Mouse (Mus musculus) limb, embryonic 11.5 days (tissue): ENCODE data around the gene Adm2. TPM values are rescaled to one million over a fixed set of nuclear protein-coding genes. Genes with fewer than 3 reads are reported as not detected.

ENCODE experiments used
- ATAC-seq: fragments of 200-750 bp; cut with Nextera tagmentation; 2 replicates; pipeline ENCODE4 v1.8.0; 2017; ENCODE audit warnings: low read depth; ENCODE audit not compliant: insufficient number of reproducible peaks, low FRiP score, low TSS enrichment
- DNase-seq: peaks from one replicate; pipeline ENCODE4 v3.0.0-alpha.2; 2015; ENCODE audit warnings: low spot score
- H3K27ac ChIP-seq: fragments of 300-500 bp; sonication (generic); replicated peaks from 2 replicates; pipeline ENCODE4 v1.5.1; 2014; ENCODE audit warnings: low read depth, mild to moderate bottlenecking, low read length
- H3K27me3 ChIP-seq: fragments of 300-500 bp; sonication (generic); 2 replicates; pipeline ENCODE4 v1.6.1; 2014; ENCODE audit warnings: mild to moderate bottlenecking, low read length, mixed read lengths; ENCODE audit not compliant: control insufficient read depth, insufficient read depth
- H3K36me3 ChIP-seq: fragments of 300-500 bp; sonication (generic); 2 replicates; pipeline ENCODE4 v1.6.1; 2014; ENCODE audit warnings: mild to moderate bottlenecking, low read length, moderate library complexity, mixed read lengths; ENCODE audit not compliant: control insufficient read depth, insufficient read depth
- H3K4me1 ChIP-seq: fragments of 300-500 bp; sonication (generic); 2 replicates; pipeline ENCODE4 v1.6.1; 2014; ENCODE audit warnings: low read length, mixed read lengths; ENCODE audit not compliant: control insufficient read depth, insufficient read depth
- H3K4me2 ChIP-seq: fragments of 300-500 bp; sonication (generic); 2 replicates; pipeline ENCODE4 v1.6.1; 2014; ENCODE audit warnings: low read depth, mild to moderate bottlenecking, moderate library complexity; ENCODE audit not compliant: severe bottlenecking
- H3K4me3 ChIP-seq: fragments of 300-500 bp; sonication (generic); 2 replicates; pipeline ENCODE4 v1.5.1; 2014; ENCODE audit warnings: low read depth, low read length
- H3K9ac ChIP-seq: fragments of 300-500 bp; sonication (generic); 2 replicates; pipeline ENCODE4 v1.6.1; 2014; ENCODE audit warnings: mild to moderate bottlenecking, low read length
- H3K9me3 ChIP-seq: fragments of 300-500 bp; sonication (generic); 2 replicates; pipeline ENCODE4 v1.6.1; 2016; ENCODE audit warnings: low read length; ENCODE audit not compliant: control insufficient read depth
- WGBS: fragments of 180-500 bp; shearing (Covaris S2); extraction: QIAGEN DNeasy Blood & Tissue Kit; methylation state at CpG from one replicate; pipeline ENCODE4 v1.1.7; 2014; 5-methylcytosine and 5-hydroxymethylcytosine counted together
- microRNA-seq: library from miRNA; unstranded; fragments of <30 nt; microRNA quantifications from one replicate; pipeline ENCODE4, GENCODE M21; 2016
- polyA plus RNA-seq: library from polyadenylated mRNA; unstranded; fragments of >200 nt; fragmentation: Nextera tagmentation; extraction: Ambion mirVana; gene quantifications from 2 replicates; pipeline ENCODE4 v1.2.1, GENCODE M21; 2014

Adm2 gene
- polyA plus RNA-seq, 1 experiment from 2014 or later, result not detected

GRCm38 (mm10) chr15:89372536-89372935, 50.0 kb downstream of the Adm2 start:
- H3K4me2 ChIP-seq, result peak overlapping the region; percentile 84; the same call in 1 of the 2 replicates
- H3K4me1 ChIP-seq, result peaks cover 14% of the 10 kb centered on the region
- peaks cover 35% of the 10 kb centered on the region for H3K36me3 ChIP-seq
- ATAC-seq (no peak), DNase-seq (no peak)
- H3K9me3 ChIP-seq, result no peaks in the 10 kb centered on the region
- H3K4me3 ChIP-seq, result no peak overlapping the region
- H3K27ac ChIP-seq, result no peak overlapping the region
- no peak overlapping the region for H3K9ac ChIP-seq
- WGBS, result 81% methylated on average over 7 of the region's 7 CpGs
- peaks cover 16% of the 10 kb centered on the region for H3K27me3 ChIP-seq

DNA sequence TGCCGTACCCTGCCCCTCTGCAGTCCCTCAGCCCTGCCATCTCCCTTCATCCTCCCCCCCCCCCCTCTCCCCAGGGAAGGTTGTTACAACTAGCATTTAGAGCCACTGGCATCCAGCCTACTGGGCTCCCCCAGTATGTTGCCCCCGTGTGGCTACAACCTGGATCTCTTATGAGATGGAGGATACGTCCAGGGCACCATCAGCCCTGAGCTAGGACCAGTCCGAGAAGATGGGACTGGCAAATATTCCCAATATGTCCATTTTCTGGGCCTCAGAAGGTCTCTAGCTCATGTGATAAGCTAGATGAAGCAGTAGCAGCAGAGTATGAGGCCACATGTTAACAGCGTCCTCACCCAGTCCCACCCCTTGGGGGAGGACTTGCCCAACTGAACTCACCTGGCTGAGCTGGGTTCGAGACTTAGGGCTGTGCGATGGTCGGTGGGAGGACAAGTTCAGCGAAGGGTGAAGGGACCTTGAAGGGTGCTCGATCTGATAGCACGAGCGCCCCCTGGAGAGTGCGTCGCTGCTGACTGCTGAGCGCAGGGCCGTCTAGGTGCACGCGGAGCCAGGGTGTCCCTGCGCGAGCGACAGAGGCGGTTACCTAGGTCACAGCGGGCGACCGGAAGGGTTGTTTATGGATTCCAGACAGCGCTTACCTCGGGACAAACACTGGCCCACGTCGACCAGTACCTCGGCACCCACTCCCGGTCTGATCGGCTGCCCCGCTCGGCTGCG, 50.7 kb downstream of the Adm2 start:
- DNase-seq, result peak; percentile 85
- WGBS, result 1% methylated on average over 35 of the region's 35 CpGs
- peak; percentile 71 for ATAC-seq

DNA sequence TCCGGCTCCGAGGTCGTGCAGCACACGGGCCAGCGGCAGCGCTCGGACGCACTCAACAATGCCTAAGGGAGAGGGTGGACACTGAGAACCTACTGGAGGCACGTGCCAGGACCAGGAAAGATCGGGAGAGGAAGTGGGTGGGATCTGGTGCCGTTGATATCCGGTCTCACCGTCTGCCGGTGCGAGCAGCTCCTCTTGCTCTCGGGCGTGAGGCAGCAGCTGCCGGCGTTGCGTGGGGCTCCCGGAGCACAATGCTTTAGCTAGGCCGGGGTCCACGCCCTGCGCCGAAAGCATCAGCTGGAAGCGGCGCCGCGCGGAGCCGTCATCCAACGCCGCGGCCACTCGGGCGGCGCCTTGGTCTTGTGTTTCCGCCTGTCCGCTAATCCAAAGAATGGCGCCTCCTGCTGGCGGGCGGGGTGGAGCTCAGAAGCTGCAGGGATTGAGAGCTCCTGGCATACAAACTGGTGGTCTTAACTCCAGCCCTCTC, 51.3 kb downstream of the Adm2 start, which contains the start of gene Sco2:
Sco2 (minus strand) TSS at position 85 of the 487 bp plus-strand sequence.
- WGBS, result under 1% methylated on average over 42 of the region's 42 CpGs
- no peaks in the 10 kb centered on the region for H3K9me3 ChIP-seq
- DNase-seq, result peak; percentile 99
- peaks cover 15% of the 10 kb centered on the region for H3K4me1 ChIP-seq
- ATAC-seq, result peak; percentile 63
- H3K27ac ChIP-seq, result peak within 1 kb of the TSS; percentile 91
- peaks cover 24% of the 10 kb centered on the region for H3K36me3 ChIP-seq
- peak within 1 kb of the TSS; percentile 57 for H3K4me3 ChIP-seq
- H3K9ac ChIP-seq, result peak within 1 kb of the TSS; percentile 66
- peak within 1 kb of the TSS; percentile 84 for H3K4me2 ChIP-seq
- H3K27me3 ChIP-seq, result peaks cover 28% of the 10 kb centered on the region

More for the DNA sequence above, 50.7 kb downstream of the Adm2 start:
- peak overlapping the region; percentile 91 for H3K27ac ChIP-seq
- peaks cover 22% of the 10 kb centered on the region for H3K27me3 ChIP-seq
- H3K4me1 ChIP-seq, result peaks cover 15% of the 10 kb centered on the region
- peaks cover 28% of the 10 kb centered on the region for H3K36me3 ChIP-seq
- no peaks in the 10 kb centered on the region for H3K9me3 ChIP-seq
- H3K4me3 ChIP-seq, result peak overlapping the region; percentile 57
- peak overlapping the region; percentile 66 for H3K9ac ChIP-seq
- H3K4me2 ChIP-seq, result peak overlapping the region; percentile 84

Small RNA genes within 50 kb of the gene (microRNA-seq; reads per million reads assigned to microRNA genes)
- not detected for gene Mir6959

Other genes starting within 250 kb of the Adm2 start
- 46.9 and 49.0 TPM in 2 replicates for gene Trabd, start 247.6 kb upstream of the Adm2 start, polyA plus RNA-seq
- 15.4 and 16.9 TPM in 2 replicates for gene Selenoo, start 233.6 kb upstream of the Adm2 start, polyA plus RNA-seq
- gene Tubgcp6, start 199.6 kb upstream of the Adm2 start, polyA plus RNA-seq, result 22.6 and 23.5 TPM in 2 replicates
- gene Hdac10, start 194.0 kb upstream of the Adm2 start, polyA plus RNA-seq, result 9.1 and 9.8 TPM in 2 replicates
- 14.3 and 15.2 TPM in 2 replicates for gene Mapk12, start 182.0 kb upstream of the Adm2 start, polyA plus RNA-seq
- 15.3 and 16.6 TPM in 2 replicates for gene Mapk11, start 173.1 kb upstream of the Adm2 start, polyA plus RNA-seq
- 122 and 125 TPM in 2 replicates for gene Plxnb2, start 141.9 kb upstream of the Adm2 start, polyA plus RNA-seq
- gene Dennd6b, start 126.2 kb upstream of the Adm2 start, polyA plus RNA-seq, result 19.4 and 19.8 TPM in 2 replicates
- 22.7 and 23.4 TPM in 2 replicates for gene Ppp6r2, start 111.2 kb upstream of the Adm2 start, polyA plus RNA-seq
- 60.2 and 62.8 TPM in 2 replicates for gene Sbf1, start 7.4 kb upstream of the Adm2 start, polyA plus RNA-seq
- not detected in 2 replicates for gene Miox, start 11.7 kb downstream of the Adm2 start, polyA plus RNA-seq
- gene Lmf2, start 32.9 kb downstream of the Adm2 start, polyA plus RNA-seq, result 31.6 and 32.1 TPM in 2 replicates
- 176 and 180 TPM in 2 replicates for gene Ncaph2, start 33.0 kb downstream of the Adm2 start, polyA plus RNA-seq
- 4.9 and 6.3 TPM in 2 replicates for gene Sco2, start 51.1 kb downstream of the Adm2 start, polyA plus RNA-seq
- 1.9 and 2.2 TPM in 2 replicates for gene Tymp, start 54.3 kb downstream of the Adm2 start, polyA plus RNA-seq
- gene Odf3b, start 56.6 kb downstream of the Adm2 start, polyA plus RNA-seq, result 0.34 TPM in 1 of 2 replicates, not detected in the other
- not detected in 2 replicates for gene Klhdc7b, start 62.2 kb downstream of the Adm2 start, polyA plus RNA-seq
- gene Syce3, start 87.8 kb downstream of the Adm2 start, polyA plus RNA-seq, result not detected in 2 replicates
- gene Cpt1b, start 103.1 kb downstream of the Adm2 start, polyA plus RNA-seq, result 1.0 and 1.2 TPM in 2 replicates
- 1.7 and 2.0 TPM in 2 replicates for gene C730034F03Rik, start 106.9 kb downstream of the Adm2 start, polyA plus RNA-seq
- gene Gm44502, start 107.0 kb downstream of the Adm2 start, polyA plus RNA-seq, result not detected in 2 replicates
- gene Chkb, start 107.2 kb downstream of the Adm2 start, polyA plus RNA-seq, result 48.7 and 50.1 TPM in 2 replicates
- 1.3 and 1.5 TPM in 2 replicates for gene Mapk8ip2, start 131.2 kb downstream of the Adm2 start, polyA plus RNA-seq
- 7.6 and 8.4 TPM in 2 replicates for gene Arsa, start 154.7 kb downstream of the Adm2 start, polyA plus RNA-seq
- gene Shank3, start 176.9 kb downstream of the Adm2 start, polyA plus RNA-seq, result 1.9 and 2.5 TPM in 2 replicates
- gene Acr, start 245.6 kb downstream of the Adm2 start, polyA plus RNA-seq, result 0.17 TPM in 1 of 2 replicates, not detected in the other